ENCODE assay signal across 22 mouse cellular contexts in the genomic region with DNA sequence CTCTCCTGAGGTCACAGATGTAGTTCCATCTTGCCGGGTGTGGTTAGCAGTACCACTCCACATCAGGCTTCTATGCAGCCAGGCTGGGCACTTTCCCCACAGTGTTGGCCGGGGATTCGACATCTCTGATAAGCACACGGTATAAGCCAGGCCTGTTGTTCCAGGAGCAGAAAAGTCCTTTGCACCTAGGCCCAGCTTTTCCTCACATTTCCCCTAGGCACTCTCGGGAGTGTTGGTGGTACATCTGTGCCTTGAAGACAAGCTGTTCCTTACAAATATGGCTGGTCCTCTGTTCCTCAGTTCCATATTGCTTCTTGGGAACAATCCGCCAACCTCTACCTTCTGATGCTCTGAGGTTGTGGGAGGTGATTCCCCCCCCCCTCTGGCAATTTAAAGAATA. TPM values are rescaled to one million over a fixed set of nuclear protein-coding genes. Genes with fewer than 3 reads are reported as not detected.
DNase-seq lines count a peak whose midpoint lies in the region; ATAC-seq and TF ChIP-seq lines count a peak whose summit lies in the region.
"Had no signal": no experiment of that assay in that cellular context is flagged by ENCODE, and none has a peak within 500 bp of the region (broad histone marks: within the 10 kb centered on the region; RNA-seq: fewer than 3 reads in every experiment).

No protein-coding gene starts in this region.

- no peak for TF ChIP-seq POLR2A in cortical plate, adult 2 months (IDR thresholded peaks at IDR 0.05; ENCODE audit: extremely low read depth, insufficient read depth, low read length)

- H3K9ac ChIP-seq in heart, embryonic 13.5 days: peak overlapping the region; percentile 19; the same call in 1 of the 2 replicates
- no peak overlapping the region for H3K9ac ChIP-seq in heart, embryonic 12.5 days
- H3K9ac ChIP-seq in stomach, postnatal 0 days (ENCODE audit: low read length): no peak overlapping the region
- H3K9ac ChIP-seq: embryonic facial prominence, embryonic 12.5 days; forebrain, postnatal 0 days; hindbrain, embryonic 12.5 days had no signal

- ATAC-seq in heart, embryonic 13.5 days (ENCODE audit: extremely low read depth, insufficient number of reproducible peaks, low FRiP score, low TSS enrichment): no peak
- no peak for ATAC-seq in heart, embryonic 12.5 days (ENCODE audit: insufficient number of reproducible peaks, low FRiP score)
- peak; percentile 11; the same call in 1 of the 2 replicates for ATAC-seq in stomach, postnatal 0 days (ENCODE audit: low FRiP score, low TSS enrichment)
- ATAC-seq: forebrain, postnatal 0 days; hindbrain, embryonic 16.5 days; inflammation-experienced regulatory T-cells, adult 6 months had no signal

- H3K27ac ChIP-seq in heart, embryonic 13.5 days (replicated peaks): peak overlapping the region; percentile 20; the same call in 1 of the 2 replicates
- H3K27ac ChIP-seq in heart, embryonic 12.5 days (ENCODE audit: poor library complexity, severe bottlenecking): no peak overlapping the region
- peak overlapping the region; percentile 74; the same call in 1 of the 2 replicates for H3K27ac ChIP-seq in left cerebral cortex, adult 2 months
- H3K27ac ChIP-seq in cortical plate, adult 2 months (ENCODE audit: insufficient read depth, low read length): peak overlapping the region; percentile 69; the same call in 1 of the 2 replicates
- no peak overlapping the region for H3K27ac ChIP-seq in stomach, postnatal 0 days (replicated peaks)
- H3K27ac ChIP-seq: embryonic facial prominence, embryonic 12.5 days; hindbrain, embryonic 12.5 days had no signal

- H3K36me3 ChIP-seq in heart, embryonic 13.5 days: no peaks in the 10 kb centered on the region
- H3K36me3 ChIP-seq in heart, embryonic 12.5 days: no peaks in the 10 kb centered on the region
- no peaks in the 10 kb centered on the region for H3K36me3 ChIP-seq in stomach, postnatal 0 days (ENCODE audit: control insufficient read depth, insufficient read depth, low read length)
- H3K36me3 ChIP-seq: embryonic facial prominence, embryonic 12.5 days; hindbrain, embryonic 12.5 days had no signal

- TF ChIP-seq CTCF in left cerebral cortex, adult 2 months (IDR thresholded peaks at IDR 0.05): no peak
- no peak for TF ChIP-seq CTCF in cortical plate, adult 2 months (IDR thresholded peaks at IDR 0.05; ENCODE audit: extremely low read depth, insufficient read depth, low read length)
- no peak for TF ChIP-seq CTCF in stomach, postnatal 0 days (IDR thresholded peaks at IDR 0.05; ENCODE audit: low read depth)

- intact Hi-C loops in left cerebral cortex, adult 2 months (cut with DNase I): loop anchor here (2.0 kb wide), 1 partner anchor 203 kb away; no protein-coding TSS in a partner anchor

- H3K4me1 ChIP-seq in heart, embryonic 13.5 days: peaks cover 26% of the 10 kb centered on the region
- peaks cover 24% of the 10 kb centered on the region for H3K4me1 ChIP-seq in heart, embryonic 12.5 days (replicated peaks)
- H3K4me1 ChIP-seq in cortical plate, adult 2 months (ENCODE audit: control insufficient read depth, insufficient read depth, low read length): peaks cover 8% of the 10 kb centered on the region
- H3K4me1 ChIP-seq in stomach, postnatal 0 days (replicated peaks; ENCODE audit: control insufficient read depth, insufficient read depth): no peaks in the 10 kb centered on the region
- H3K4me1 ChIP-seq: embryonic facial prominence, embryonic 12.5 days had no signal

- no peaks in the 10 kb centered on the region for H3K9me3 ChIP-seq in heart, embryonic 13.5 days
- H3K9me3 ChIP-seq in heart, embryonic 12.5 days (replicated peaks): no peaks in the 10 kb centered on the region
- no peaks in the 10 kb centered on the region for H3K9me3 ChIP-seq in stomach, postnatal 0 days (ENCODE audit: control insufficient read depth, low read length)
- H3K9me3 ChIP-seq: embryonic facial prominence, embryonic 12.5 days; hindbrain, embryonic 12.5 days had no signal

- H3K4me2 ChIP-seq in heart, embryonic 13.5 days: no peak overlapping the region
- no peak overlapping the region for H3K4me2 ChIP-seq in heart, embryonic 12.5 days
- no peak overlapping the region for H3K4me2 ChIP-seq in stomach, postnatal 0 days (replicated peaks; ENCODE audit: low read depth)
- H3K4me2 ChIP-seq: embryonic facial prominence, embryonic 12.5 days; hindbrain, embryonic 12.5 days had no signal

- no peak overlapping the region for H3K4me3 ChIP-seq in heart, embryonic 13.5 days
- H3K4me3 ChIP-seq in heart, embryonic 12.5 days: no peak overlapping the region
- no peak overlapping the region for H3K4me3 ChIP-seq in left cerebral cortex, adult 2 months
- H3K4me3 ChIP-seq in cortical plate, adult 2 months (ENCODE audit: insufficient read depth, low read length): no peak overlapping the region
- H3K4me3 ChIP-seq in stomach, postnatal 0 days (ENCODE audit: low read depth, low read length): no peak overlapping the region
- H3K4me3 ChIP-seq: embryonic facial prominence, embryonic 12.5 days; hindbrain, embryonic 12.5 days had no signal

- WGBS in heart, embryonic 13.5 days: 37% methylated on average over 6 of the region's 6 CpGs
- 41% methylated on average over 6 of the region's 6 CpGs for WGBS in heart, embryonic 12.5 days
- 58% methylated on average over 6 of the region's 6 CpGs for WGBS in stomach, postnatal 0 days

- no peak for DNase-seq in left cerebral cortex, adult 2 months (ENCODE audit: extremely low spot score in 1 of 2, low spot score in 2 of 2)
- no peak for DNase-seq in left cerebral cortex, adult 11 months (ENCODE audit: low spot score)
- no peak for DNase-seq in stomach, postnatal 0 days (ENCODE audit: low spot score)
- DNase-seq in lung, postnatal 36 days: no peak
- DNase-seq: adrenal gland, adult 8-10 months; adrenal gland, postnatal 36 days; cerebellum, adult 11 months; cerebellum, adult 8-10 months; cerebellum, postnatal 14 days; forebrain, postnatal 0 days; gastrocnemius, postnatal 36 days; heart, adult 11 months had no signal

- H3K27me3 ChIP-seq in heart, embryonic 13.5 days (replicated peaks): no peaks in the 10 kb centered on the region
- H3K27me3 ChIP-seq in heart, embryonic 12.5 days (replicated peaks): no peaks in the 10 kb centered on the region
- H3K27me3 ChIP-seq in stomach, postnatal 0 days (ENCODE audit: control insufficient read depth, insufficient read depth, low read length): no peaks in the 10 kb centered on the region
- H3K27me3 ChIP-seq: embryonic facial prominence, embryonic 12.5 days; hindbrain, embryonic 12.5 days had no signal

- no peak for TF ChIP-seq EP300 in stomach, postnatal 0 days (optimal IDR thresholded peaks at IDR 0.05)

RNA-seq across cellular contexts. Expression of gene Mb, which starts 15.8 kb away (rescaled TPM):
- polyA plus RNA-seq in heart, embryonic 13.5 days (2015; fragmentation: Nextera tagmentation; extraction: Ambion mirVana): 519 and 566 TPM in 2 replicates
- polyA plus RNA-seq in heart, embryonic 12.5 days (2016; fragmentation: Nextera tagmentation; extraction: Ambion mirVana): 209 and 214 TPM in 2 replicates
- total RNA-seq in left cerebral cortex, adult 2 months (2021): under 1 TPM in 1 of 2 experiments, not detected in 1; 0.33 TPM
- 0.15 and 0.26 TPM in 2 replicates for polyA plus RNA-seq in cortical plate, adult 2 months (2012; rRNA removed)
- 0.91 and 1.1 TPM in 2 replicates for polyA plus RNA-seq in stomach, postnatal 0 days (2015; fragmentation: Nextera tagmentation; extraction: Ambion mirVana)
- total RNA-seq: common myeloid progenitor, adult 5-6 weeks; ES-E14 had no signal
- polyA plus RNA-seq: forebrain, embryonic 11.5 days; inflammation-experienced regulatory T-cells, adult 6 months had no signal

RNA-seq across cellular contexts. Expression of gene Apol6, which starts 21.7 kb away (rescaled TPM):
- 0.06 and 0.15 TPM in 2 replicates for polyA plus RNA-seq in heart, embryonic 13.5 days (2015; fragmentation: Nextera tagmentation; extraction: Ambion mirVana)
- 0.36 TPM in 1 of 2 replicates, not detected in the other for polyA plus RNA-seq in heart, embryonic 12.5 days (2016; fragmentation: Nextera tagmentation; extraction: Ambion mirVana)
- under 1 TPM in 1 of 2 experiments, not detected in 1; 0.19 TPM for total RNA-seq in left cerebral cortex, adult 2 months (2021)
- 0.10 and 0.11 TPM in 2 replicates for polyA plus RNA-seq in cortical plate, adult 2 months (2012; rRNA removed)
- polyA plus RNA-seq in stomach, postnatal 0 days (2015; fragmentation: Nextera tagmentation; extraction: Ambion mirVana): 0.25 and 0.51 TPM in 2 replicates
- total RNA-seq: common myeloid progenitor, adult 5-6 weeks had no signal
- polyA plus RNA-seq: forebrain, embryonic 11.5 days; forebrain, postnatal 0 days; hindbrain, embryonic 12.5 days; hindbrain, embryonic 16.5 days had no signal

Comparison
In these comparisons a context has a peak if more than half of its experiments do, and no peak if none do; other contexts are left out.
1. H3K27ac ChIP-seq: peak in heart, embryonic 13.5 days (single experiment), left cerebral cortex, adult 2 months (single experiment) and cortical plate, adult 2 months (single experiment); none in heart, embryonic 12.5 days (single experiment) and stomach, postnatal 0 days (single experiment).
2. RNA of gene Mb, which starts 15.8 kb away (polyA plus RNA-seq): 519 to 566 TPM in heart, embryonic 13.5 days and 209 to 214 TPM in heart, embryonic 12.5 days; 0.91 to 1.1 TPM in stomach, postnatal 0 days and 0.15 to 0.26 TPM in cortical plate, adult 2 months; every median in the first group is over 100 times any median in the second.